Mouse (Mus musculus): ENCODE data around the gene Tekt3. TPM values are rescaled to one million over a fixed set of nuclear protein-coding genes. Genes with fewer than 3 reads are reported as not detected.

The Tekt3 gene
- total RNA-seq, 1 experiment: not detected

DNA sequence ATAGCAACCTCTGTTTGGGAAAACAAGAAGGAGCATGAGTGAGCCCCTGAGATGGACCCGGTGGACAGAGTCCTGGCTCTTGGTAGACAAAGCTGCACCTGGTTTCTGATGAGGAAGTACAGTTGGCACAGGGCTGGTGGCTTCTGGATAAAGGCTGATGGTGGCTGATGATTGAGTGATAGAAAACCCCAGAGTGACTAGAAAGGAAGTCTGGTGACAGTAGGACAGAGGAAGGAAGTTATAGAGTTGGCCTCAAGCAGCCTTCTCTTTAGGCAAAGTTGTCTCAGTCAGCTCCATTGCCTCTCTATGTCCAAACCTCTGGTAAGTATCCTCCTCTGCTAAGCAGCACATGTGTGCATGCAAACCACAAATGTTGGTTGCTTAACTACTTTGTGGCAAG lies 1.5 kb upstream of the Tekt3 start:
- Histone ChIP-seq H3K9ac (ENCODE audit: insufficient read depth, low read depth, low read length, poor library complexity, severe bottlenecking) (no peak overlapping the region), H3K4me1 (ENCODE audit: control insufficient read depth in 2 of 2, insufficient read depth in 2 of 2, low read length in 2 of 2, poor library complexity in 1 of 2) (no peaks in the 10 kb centered on the region), H3K4me3 (ENCODE audit: insufficient read depth in 1 of 2, low read depth in 1 of 2, low read length in 2 of 2, poor library complexity in 1 of 2, severe bottlenecking in 1 of 2) (no peak overlapping the region), H3K27ac (ENCODE audit: insufficient read depth, low read depth, low read length, poor library complexity, severe bottlenecking) (no peak overlapping the region), H3K36me3 (ENCODE audit: control insufficient read depth, insufficient read depth, low read length, poor library complexity, severe bottlenecking) (no peaks in the 10 kb centered on the region), H3K9me3 (ENCODE audit: control insufficient read depth, insufficient read depth, low read depth, low read length) (no peaks in the 10 kb centered on the region)
- TF ChIP-seq ZNF384 (IDR thresholded peaks at IDR 0.05; ENCODE audit: low read depth, low read length) (no peak), CHD2 (IDR thresholded peaks at IDR 0.05; ENCODE audit: low read depth, low read length) (no peak), MAFK (IDR thresholded peaks at IDR 0.05; ENCODE audit: insufficient read depth, low read depth, low read length) (no peak), HCFC1 (IDR thresholded peaks at IDR 0.05; ENCODE audit: borderline replicate concordance, insufficient read depth, low read length) (no peak), ZC3H11A (IDR thresholded peaks at IDR 0.05; ENCODE audit: borderline replicate concordance, low read depth, low read length) (no peak)
- no peak for DNase-seq (ENCODE audit: low read depth, low spot score)
- in situ Hi-C loops (cut with MboI; ENCODE audit: low sequenced_read_pairs in 2 of 2, unreplicated experiment in 2 of 2): no loop called here

DNA sequence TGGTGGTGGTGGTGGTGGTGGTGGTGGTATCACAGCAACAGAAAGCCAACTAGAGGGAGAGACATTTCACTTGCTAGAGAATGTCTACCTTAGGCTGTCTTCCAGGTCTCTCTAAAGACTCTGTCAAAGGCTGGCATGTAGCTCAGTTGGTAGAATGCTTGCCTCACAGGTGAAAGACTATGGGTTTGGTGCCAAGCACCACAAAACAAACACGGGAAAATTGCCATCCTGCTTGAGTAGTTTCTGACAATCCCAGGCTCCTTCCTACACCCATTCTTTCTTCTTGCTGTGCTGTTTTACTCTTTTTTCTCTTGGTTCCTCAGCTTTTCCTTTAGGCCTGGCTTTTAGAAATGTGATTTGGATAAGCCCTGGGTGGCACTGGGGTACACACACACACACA lies 5.1 kb downstream of the Tekt3 start:
- DNase-seq (ENCODE audit: low read depth, low spot score): no peak
- in situ Hi-C loops (cut with MboI; ENCODE audit: low sequenced_read_pairs in 2 of 2, unreplicated experiment in 2 of 2): no loop called here
- no peak overlapping the region for H3K27ac ChIP-seq (ENCODE audit: insufficient read depth, low read depth, low read length, poor library complexity, severe bottlenecking)
- H3K4me3 ChIP-seq (ENCODE audit: insufficient read depth in 1 of 2, low read depth in 1 of 2, low read length in 2 of 2, poor library complexity in 1 of 2, severe bottlenecking in 1 of 2): no peak overlapping the region
- no peak overlapping the region for H3K9ac ChIP-seq (ENCODE audit: insufficient read depth, low read depth, low read length, poor library complexity, severe bottlenecking)
- no peaks in the 10 kb centered on the region for H3K4me1 ChIP-seq (ENCODE audit: control insufficient read depth in 2 of 2, insufficient read depth in 2 of 2, low read length in 2 of 2, poor library complexity in 1 of 2)
- H3K9me3 ChIP-seq (ENCODE audit: control insufficient read depth, insufficient read depth, low read depth, low read length): no peaks in the 10 kb centered on the region
- no peak for TF ChIP-seq ZC3H11A (IDR thresholded peaks at IDR 0.05; ENCODE audit: borderline replicate concordance, low read depth, low read length)
- TF ChIP-seq HCFC1 (IDR thresholded peaks at IDR 0.05; ENCODE audit: borderline replicate concordance, insufficient read depth, low read length): no peak
- H3K36me3 ChIP-seq (ENCODE audit: control insufficient read depth, insufficient read depth, low read length, poor library complexity, severe bottlenecking): no peaks in the 10 kb centered on the region

DNA sequence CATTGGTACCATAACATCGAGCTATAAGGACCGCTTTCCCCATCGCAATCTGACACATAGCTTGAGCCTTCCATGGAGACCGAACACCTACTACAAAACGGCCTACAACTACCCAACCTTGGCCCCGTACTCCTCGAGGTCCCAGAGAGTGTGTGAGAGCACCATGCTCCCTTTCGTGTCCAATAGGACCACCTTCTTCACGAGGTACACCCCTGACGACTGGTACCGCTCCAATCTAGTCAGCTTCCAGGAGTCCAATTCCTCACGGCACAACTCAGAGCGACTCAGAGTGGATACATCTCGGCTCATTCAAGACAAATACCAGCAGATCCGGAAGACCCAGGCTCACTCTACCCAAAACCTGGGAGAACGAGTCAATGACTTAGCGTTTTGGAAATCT lies 8.6 kb downstream of the Tekt3 start:
- Histone ChIP-seq H3K9ac (ENCODE audit: insufficient read depth, low read depth, low read length, poor library complexity, severe bottlenecking) (no peak overlapping the region), H3K4me3 (ENCODE audit: insufficient read depth in 1 of 2, low read depth in 1 of 2, low read length in 2 of 2, poor library complexity in 1 of 2, severe bottlenecking in 1 of 2) (no peak overlapping the region), H3K36me3 (ENCODE audit: control insufficient read depth, insufficient read depth, low read length, poor library complexity, severe bottlenecking) (no peaks in the 10 kb centered on the region), H3K27ac (ENCODE audit: insufficient read depth, low read depth, low read length, poor library complexity, severe bottlenecking) (no peak overlapping the region), H3K9me3 (ENCODE audit: control insufficient read depth, insufficient read depth, low read depth, low read length) (no peaks in the 10 kb centered on the region), H3K4me1 (ENCODE audit: control insufficient read depth in 2 of 2, insufficient read depth in 2 of 2, low read length in 2 of 2, poor library complexity in 1 of 2) (no peaks in the 10 kb centered on the region)
- in situ Hi-C loops (cut with MboI; ENCODE audit: low sequenced_read_pairs in 2 of 2, unreplicated experiment in 2 of 2): no loop called here
- DNase-seq (ENCODE audit: low read depth, low spot score): no peak
- TF ChIP-seq HCFC1 (IDR thresholded peaks at IDR 0.05; ENCODE audit: borderline replicate concordance, insufficient read depth, low read length) (no peak), ZNF384 (IDR thresholded peaks at IDR 0.05; ENCODE audit: low read depth, low read length) (no peak), MAFK (IDR thresholded peaks at IDR 0.05; ENCODE audit: insufficient read depth, low read depth, low read length) (no peak), ZC3H11A (IDR thresholded peaks at IDR 0.05; ENCODE audit: borderline replicate concordance, low read depth, low read length) (no peak), CHD2 (IDR thresholded peaks at IDR 0.05; ENCODE audit: low read depth, low read length) (no peak)

DNA sequence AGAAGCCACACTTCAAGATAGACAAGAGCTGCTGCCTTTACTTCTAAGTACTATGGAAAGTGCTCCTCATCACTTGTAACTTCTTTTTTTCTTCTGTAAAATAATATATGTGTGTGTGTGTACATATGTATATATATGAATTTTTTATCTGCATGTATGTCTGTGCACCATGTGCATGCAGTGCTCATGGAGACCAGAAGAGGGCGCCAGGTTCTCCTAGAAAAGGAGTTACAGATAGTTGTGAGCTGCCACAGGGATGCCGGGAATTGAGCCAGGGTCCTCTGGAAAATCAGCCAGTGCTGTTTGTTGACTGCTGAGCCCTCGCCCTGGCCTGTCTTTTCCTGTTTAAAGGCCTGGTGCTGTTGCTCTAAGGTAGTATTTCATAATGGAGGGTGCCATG lies 23.1 kb downstream of the Tekt3 start:
- H3K4me3 ChIP-seq (ENCODE audit: insufficient read depth in 1 of 2, low read depth in 1 of 2, low read length in 2 of 2, poor library complexity in 1 of 2, severe bottlenecking in 1 of 2): no peak overlapping the region
- DNase-seq (ENCODE audit: low read depth, low spot score): no peak
- H3K9ac ChIP-seq (ENCODE audit: insufficient read depth, low read depth, low read length, poor library complexity, severe bottlenecking): no peak overlapping the region
- H3K4me1 ChIP-seq (ENCODE audit: control insufficient read depth in 2 of 2, insufficient read depth in 2 of 2, low read length in 2 of 2, poor library complexity in 1 of 2): no peaks in the 10 kb centered on the region
- no peak overlapping the region for H3K27ac ChIP-seq (ENCODE audit: insufficient read depth, low read depth, low read length, poor library complexity, severe bottlenecking)
- in situ Hi-C loops (cut with MboI; ENCODE audit: low sequenced_read_pairs in 2 of 2, unreplicated experiment in 2 of 2): no loop called here
- no peak for TF ChIP-seq MAFK (IDR thresholded peaks at IDR 0.05; ENCODE audit: insufficient read depth, low read depth, low read length)
- TF ChIP-seq CHD2 (IDR thresholded peaks at IDR 0.05; ENCODE audit: low read depth, low read length): no peak
- TF ChIP-seq ZNF384 (IDR thresholded peaks at IDR 0.05; ENCODE audit: low read depth, low read length): no peak
- no peak for TF ChIP-seq ZC3H11A (IDR thresholded peaks at IDR 0.05; ENCODE audit: borderline replicate concordance, low read depth, low read length)
- no peak for TF ChIP-seq HCFC1 (IDR thresholded peaks at IDR 0.05; ENCODE audit: borderline replicate concordance, insufficient read depth, low read length)
- no peaks in the 10 kb centered on the region for H3K36me3 ChIP-seq (ENCODE audit: control insufficient read depth, insufficient read depth, low read length, poor library complexity, severe bottlenecking)
- H3K9me3 ChIP-seq (ENCODE audit: control insufficient read depth, insufficient read depth, low read depth, low read length): no peaks in the 10 kb centered on the region

DNA sequence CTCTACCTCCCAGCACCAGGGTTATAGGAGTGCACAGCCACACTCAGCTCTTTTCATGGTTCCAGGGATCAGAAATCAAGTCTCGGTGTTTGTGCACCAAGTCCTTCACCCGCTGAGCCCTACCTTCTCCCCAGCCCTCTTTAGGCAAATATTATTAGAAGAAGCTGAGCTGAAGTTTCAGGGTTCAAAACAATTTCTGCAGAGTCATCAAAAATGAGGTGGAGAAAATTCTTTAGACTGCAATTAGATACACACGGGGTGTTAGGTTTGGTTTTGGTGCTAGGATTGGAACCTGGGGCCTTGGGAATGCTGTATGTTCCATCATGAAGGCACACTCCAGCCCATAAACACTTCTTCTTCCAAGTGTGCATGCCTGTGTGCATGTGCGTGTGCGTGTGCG lies 27.2 kb downstream of the Tekt3 start:
- no peak overlapping the region for H3K27ac ChIP-seq (ENCODE audit: insufficient read depth, low read depth, low read length, poor library complexity, severe bottlenecking)

More for the DNA sequence above, 27.2 kb downstream of the Tekt3 start:
- no peaks in the 10 kb centered on the region for H3K36me3 ChIP-seq (ENCODE audit: control insufficient read depth, insufficient read depth, low read length, poor library complexity, severe bottlenecking)
- in situ Hi-C loops (cut with MboI; ENCODE audit: low sequenced_read_pairs in 2 of 2, unreplicated experiment in 2 of 2): no loop called here
- no peak for DNase-seq (ENCODE audit: low read depth, low spot score)
- no peak overlapping the region for H3K4me3 ChIP-seq (ENCODE audit: insufficient read depth in 1 of 2, low read depth in 1 of 2, low read length in 2 of 2, poor library complexity in 1 of 2, severe bottlenecking in 1 of 2)
- H3K9me3 ChIP-seq (ENCODE audit: control insufficient read depth, insufficient read depth, low read depth, low read length): no peaks in the 10 kb centered on the region
- H3K4me1 ChIP-seq (ENCODE audit: control insufficient read depth in 2 of 2, insufficient read depth in 2 of 2, low read length in 2 of 2, poor library complexity in 1 of 2): peaks cover 0 to 4% of the 10 kb centered on the region in 2 experiments; a peak in 1 of 4 replicates
- TF ChIP-seq ZNF384 (IDR thresholded peaks at IDR 0.05; ENCODE audit: low read depth, low read length) (no peak), MAFK (IDR thresholded peaks at IDR 0.05; ENCODE audit: insufficient read depth, low read depth, low read length) (peak; percentile 87), HCFC1 (IDR thresholded peaks at IDR 0.05; ENCODE audit: borderline replicate concordance, insufficient read depth, low read length) (no peak), ZC3H11A (IDR thresholded peaks at IDR 0.05; ENCODE audit: borderline replicate concordance, low read depth, low read length) (no peak)
- no peak overlapping the region for H3K9ac ChIP-seq (ENCODE audit: insufficient read depth, low read depth, low read length, poor library complexity, severe bottlenecking)

All from ES-E14 (cell line).